Mouse (Mus musculus) cerebellum, adult 11 months (tissue): ENCODE measurements around the gene Ufsp2.

Source experiments
- DNase-seq: peaks from one replicate; pipeline ENCODE4 v3.0.0; 2022

Ufsp2 gene

DNA sequence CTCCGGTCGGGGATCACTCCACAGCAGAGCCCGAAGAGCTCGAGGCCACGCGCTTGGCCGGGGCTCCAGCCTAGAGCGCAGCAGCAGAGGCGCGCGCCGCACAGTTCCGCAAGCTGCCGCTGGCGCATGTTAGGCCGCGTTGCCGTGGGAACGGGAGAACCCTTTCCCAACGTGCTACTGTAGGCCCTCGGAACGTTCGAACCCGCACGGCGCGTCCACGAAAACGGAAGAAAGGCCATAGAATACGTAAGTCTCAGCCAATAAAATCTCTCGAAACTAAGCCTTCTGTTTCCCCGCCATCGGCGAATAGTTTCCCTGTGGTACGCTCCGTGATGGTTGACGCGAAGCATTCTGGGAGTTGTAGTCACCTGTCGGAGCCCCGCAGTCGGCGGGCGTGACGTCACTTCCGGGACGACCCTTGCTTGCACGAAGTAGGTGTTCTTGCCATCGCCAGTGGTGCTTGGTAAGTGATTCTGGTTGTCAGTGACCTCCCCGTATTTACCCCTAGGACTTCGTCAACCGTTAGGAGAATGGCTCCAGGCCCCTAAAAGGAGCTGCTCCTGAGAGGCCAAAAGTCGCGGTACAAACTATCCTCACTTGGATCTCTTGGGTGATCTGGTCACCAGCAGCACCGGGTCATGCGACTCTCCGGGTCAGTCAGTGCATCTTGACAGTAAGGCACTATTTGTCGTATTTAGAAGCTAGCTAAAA, at the start of gene Ufsp2, which contains the start of gene 1700029J07Rik:
Gene Ufsp2 (plus strand): TSS at position 403 of the 711 bp plus-strand sequence.
Gene 1700029J07Rik (minus strand): TSS at position 127 of the 711 bp plus-strand sequence.
- peak; percentile 98 for DNase-seq

DNA sequence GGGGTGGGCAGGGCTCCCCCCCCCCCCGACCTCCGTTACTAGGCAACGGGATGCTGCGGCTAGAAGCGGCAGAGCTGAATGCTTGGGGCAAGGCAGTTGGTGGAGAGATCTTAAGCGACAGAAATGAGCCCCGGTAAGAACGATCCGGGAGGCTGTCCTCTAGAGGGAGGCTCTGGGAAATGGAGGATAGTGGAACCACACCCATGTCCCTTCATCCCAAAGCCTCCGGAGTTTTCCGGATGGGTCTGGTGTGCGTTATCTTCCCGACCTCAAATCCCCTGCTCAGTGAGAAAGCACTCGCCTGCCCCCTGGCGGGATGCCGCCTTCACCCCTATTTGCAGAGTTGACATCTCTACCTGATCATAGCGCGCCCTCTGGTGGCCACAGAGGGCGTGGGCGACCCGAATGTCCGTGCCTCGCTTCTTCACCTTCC, 40.7 kb upstream of the Ufsp2 start, which contains the start of gene Ccdc110:
Gene Ccdc110 (plus strand): TSS at position 38 of the 433 bp plus-strand sequence.
- DNase-seq = peak; percentile 79

DNA sequence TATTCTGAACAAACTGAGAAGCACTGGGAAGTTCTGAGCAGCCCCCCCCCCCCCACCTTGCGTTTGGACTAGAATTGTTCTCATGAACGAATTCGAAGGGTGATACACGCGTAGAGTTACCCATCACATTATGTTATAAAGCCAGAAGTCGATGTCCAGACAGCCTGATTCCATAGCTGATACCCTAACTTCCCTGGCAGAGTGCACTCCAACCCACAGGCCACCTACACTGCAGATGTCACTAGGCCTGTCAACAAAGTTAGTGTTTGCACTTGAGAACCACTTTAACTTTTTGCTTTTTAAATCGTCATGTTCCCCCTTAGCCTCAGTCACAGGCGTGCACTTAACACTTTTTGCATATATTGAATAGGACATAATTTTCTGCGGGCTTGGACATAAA, 38.3 kb upstream of the Ufsp2 start:
- no peak for DNase-seq

DNA sequence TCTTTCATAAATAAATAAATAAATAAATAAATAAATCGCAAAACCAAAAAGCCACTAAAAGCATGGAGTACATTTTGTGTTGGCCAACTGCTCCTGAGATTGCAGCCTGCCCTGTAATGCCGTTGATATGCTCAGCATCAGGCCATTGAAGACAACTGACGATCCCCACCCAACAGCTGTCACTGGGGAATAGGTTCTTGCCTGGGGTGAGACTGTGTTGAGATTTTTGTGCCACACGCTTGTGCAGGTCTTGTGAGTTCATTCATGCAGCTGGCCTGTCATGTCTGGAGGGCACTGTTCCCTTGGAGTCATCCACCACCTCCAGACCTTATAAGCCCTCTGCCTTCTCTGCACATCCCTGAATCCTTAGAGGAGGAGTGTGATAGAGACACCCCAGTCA, 29.0 kb upstream of the Ufsp2 start:
- no peak for DNase-seq

DNA sequence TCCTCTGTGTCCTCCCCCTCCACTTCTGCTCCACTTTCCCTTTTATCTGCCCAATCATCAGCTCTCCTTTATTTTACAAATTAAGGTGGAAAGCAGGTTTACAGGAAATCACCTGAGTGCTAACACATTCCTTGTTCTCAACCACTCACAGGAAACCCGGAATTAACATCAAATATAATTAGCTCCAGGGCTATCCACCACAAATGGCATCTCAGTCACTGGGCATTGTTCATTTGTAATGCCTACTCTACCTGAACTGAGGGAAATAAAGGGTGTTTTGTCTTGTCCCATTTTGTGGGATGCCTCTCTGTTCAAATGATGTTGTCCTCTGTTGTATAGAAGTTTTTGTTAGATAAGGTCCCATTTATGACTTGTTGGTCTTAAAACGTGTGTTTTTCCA, 24.7 kb upstream of the Ufsp2 start:
- DNase-seq = no peak

DNA sequence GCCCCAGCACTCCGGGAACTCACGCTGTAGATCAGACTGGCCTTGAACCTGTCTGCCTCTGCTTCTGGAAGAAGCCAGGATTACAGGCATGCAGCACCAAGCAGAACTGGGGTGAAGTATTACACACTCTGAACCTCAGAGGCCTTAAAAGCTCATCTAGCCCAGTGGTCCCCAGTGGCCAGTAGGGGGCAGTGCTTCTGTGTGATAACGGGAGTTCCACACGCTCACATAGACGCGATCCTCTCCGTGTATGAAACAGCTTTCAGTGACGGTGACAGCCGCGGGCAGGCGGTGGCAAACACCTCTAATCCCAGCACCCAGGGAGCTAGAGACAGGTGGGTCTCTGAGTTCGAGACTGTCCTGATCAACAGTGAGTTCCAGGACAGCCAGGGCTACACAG, 4.4 kb upstream of the Ufsp2 start:
- no peak for DNase-seq

DNA sequence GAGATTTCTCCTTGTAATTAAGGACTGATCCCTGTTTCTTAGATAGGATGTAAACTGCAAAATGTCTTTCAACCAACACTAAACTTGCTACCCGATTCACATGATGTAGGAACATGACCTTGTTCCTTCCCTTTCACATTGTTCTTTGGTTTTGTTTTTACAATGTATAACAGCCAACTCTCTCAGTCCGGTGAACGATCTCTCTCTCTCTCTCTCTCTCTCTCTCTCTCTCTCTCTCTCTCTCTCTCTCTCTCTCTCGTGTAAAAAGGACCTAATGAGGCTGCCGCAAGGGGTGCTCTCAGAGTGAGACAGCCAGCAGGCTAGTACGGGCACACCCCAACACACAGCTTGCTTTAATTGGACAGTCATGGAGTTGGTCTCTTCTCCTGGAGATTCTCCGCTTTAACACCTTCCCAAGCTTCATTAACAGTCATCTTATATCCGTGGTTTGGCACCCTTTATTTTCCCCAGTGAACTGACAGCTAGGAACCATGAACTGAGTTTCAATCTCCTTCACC, 1.3 kb upstream of the Ufsp2 start:
- no peak for DNase-seq

DNA sequence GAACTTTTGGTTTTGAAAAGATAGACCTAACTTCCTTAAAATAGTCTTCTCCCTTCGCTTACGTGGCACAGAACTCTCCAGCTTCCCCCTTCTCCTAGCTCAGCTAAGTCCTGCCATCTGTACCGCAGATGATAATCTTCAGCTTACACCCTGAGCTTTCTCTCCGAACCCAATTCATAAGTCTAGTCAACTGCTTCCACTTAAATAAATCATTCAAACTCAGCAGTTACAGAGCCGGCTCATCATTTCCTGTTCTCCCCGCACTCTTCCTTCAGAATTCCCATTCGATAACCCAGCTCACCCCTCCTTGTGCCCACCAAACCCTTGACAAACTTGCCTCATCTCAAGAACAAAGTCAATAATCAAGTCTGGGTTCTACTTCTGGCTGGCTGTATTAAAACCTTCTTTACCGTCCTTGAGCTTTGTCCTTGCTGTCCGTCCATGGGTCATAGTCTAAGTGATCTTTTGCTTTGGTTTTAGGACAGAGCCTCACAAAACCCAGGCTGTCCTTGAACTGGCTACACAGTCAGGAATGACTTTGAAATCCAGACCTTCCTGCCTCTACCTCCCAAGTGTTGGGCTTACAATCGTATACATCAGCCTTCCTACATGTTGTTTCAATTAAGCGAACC, 625 bp downstream of the Ufsp2 start:
- DNase-seq = no peak

DNA sequence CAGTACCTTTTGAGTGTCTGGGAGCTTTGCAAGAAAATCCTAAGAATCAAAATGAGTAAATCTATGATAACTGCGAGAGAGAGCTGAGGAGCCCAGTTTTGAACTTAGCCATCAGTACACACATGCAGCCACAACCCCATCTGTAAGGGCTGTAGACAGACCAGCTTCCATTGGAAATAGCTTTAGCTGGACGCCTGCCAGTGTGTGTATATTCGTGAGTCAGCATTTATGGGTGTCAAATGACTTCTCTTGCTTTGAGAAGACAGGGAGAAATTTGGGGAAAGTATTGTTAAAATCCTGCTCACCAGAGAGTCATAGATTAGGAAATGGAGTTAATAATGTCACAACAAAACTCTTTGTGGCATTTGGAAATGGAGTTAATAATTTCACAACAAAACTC, 11.3 kb downstream of the Ufsp2 start:
- DNase-seq = no peak

DNA sequence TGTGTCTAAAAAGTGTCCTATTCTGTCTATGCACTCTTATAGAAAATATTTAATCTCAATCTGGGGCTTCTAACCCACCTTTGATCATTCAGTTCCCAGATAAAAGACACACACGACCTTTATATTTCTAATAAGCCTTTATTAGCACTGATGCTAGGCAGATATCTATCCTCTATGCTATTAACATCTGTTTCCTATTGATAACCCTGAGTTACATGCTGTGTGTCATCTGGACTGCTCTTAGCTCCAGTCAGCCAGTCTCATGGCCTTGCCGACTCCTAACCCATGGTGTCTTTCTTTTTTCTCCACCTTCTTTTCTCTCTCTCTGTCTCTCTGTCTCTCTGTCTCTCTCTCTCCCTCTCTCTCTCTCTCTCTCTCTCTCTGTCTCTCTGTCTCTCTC, 12.9 kb downstream of the Ufsp2 start:
- DNase-seq = no peak

DNA sequence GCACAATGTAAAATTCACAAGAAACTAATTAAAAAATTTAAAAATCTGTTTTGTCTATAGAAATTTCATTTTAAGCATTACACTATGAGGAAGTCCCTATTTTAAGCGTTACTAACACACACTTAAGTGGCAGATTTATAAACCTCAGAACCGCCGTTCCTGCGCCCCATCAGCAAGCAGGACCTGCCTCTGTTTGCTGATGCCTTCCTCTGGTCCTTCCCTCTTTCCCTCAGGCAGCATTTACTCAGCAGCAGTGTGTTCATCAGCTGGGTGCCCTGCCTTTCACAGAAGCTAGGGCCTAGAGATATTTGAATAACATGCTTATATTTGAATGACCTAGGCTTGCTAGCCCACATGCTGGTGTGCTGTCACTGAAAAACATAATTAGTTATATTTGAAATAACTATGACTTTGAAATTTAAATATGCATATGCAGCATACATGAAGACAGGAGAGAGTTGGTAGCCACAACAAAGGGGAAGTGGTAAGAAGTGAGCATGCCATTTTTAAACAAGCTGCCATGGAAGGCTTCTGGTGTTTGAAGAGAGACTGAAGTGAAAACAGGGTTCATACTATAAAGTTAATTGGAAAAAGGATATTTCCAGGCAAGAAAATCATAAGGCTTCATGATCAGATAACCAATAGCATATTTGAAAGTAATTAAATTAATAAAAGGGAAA, 15.4 kb downstream of the Ufsp2 start:
- DNase-seq = no peak

DNA sequence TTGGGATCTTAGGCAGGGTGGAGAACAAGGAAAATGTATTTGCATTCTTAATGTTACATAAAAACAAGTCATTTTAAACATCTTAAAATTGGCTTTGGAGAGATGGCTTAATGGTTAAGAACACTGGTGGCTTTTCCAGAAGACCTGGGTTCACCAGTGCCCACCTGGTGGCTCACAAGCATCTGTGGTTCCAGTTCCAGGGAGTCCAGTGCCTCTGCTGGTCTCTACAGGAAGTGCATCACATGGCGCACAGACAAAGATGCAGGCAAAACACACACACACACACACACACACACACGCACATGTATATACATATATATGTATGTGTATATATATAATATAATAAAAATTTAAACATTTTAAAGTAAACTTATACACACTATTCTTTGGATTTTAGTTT, 18.8 kb downstream of the Ufsp2 start:
- no peak for DNase-seq

DNA sequence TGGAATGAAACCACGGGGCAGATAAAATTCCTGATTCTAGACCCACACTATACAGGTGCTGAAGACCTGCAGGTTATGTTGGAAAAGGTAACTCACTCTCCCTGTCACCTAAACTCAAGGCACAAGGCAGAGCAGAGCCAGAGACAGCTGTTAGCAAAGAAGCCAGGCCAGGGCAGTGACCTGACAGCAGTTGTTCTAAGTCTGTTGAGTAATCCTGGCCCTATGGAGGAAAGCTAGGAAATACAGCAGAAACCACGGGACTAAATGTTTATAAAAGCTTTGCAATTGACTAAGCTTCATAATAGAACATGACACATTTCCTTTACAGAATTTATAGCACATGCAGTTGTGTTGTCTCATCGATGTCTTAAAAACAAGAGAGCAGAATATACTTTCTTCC, 20.2 kb downstream of the Ufsp2 start:
- no peak for DNase-seq

DNA sequence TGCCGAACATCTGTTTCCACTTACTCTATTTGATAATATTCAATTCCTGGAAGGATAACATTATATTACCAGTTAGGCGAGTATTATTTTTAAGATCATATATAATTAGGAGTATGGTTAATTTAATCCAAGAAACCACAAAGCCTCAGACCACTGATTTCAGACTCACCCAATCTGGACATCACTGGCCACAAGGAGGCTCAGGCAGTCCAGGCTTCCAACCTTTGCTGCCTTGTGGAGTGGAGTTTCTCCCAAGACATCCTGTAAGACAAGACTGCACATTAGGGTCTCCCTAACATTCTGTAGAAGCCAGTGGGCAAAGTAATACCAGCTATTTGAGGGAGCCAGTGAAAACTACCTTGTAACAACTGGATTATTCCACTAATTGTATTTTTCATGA, 22.9 kb downstream of the Ufsp2 start:
- no peak for DNase-seq

DNA sequence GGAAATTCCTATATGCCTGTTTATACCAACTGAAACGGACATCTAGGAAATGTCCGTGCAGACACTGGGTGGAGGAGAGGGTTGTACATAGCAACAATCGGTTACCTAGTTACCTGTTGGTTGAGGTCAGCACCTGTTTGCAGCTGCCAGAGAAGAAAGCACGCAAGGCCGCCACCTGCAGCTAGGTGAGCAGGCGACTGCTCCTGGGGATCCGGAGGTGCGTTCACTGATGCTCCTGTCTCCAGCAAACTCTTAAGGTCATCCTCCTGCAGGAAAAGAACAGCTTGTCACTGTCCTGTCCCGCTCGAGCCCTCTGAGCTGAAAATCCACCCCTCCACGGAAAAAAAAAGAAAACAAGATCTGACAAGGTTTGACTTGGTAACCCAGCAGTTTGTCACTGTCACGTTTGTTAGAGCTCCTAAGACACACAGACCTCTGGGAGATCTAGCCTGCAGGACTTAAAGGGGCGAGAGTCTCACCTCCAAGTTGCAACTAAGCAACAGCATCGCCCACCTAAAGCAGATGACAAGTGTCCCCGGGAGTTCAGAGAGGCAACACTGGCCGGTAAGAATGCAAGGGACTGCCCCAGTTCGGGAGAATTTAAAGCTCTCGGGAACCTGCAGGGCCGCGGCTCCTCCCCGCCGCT, 23.9 kb downstream of the Ufsp2 start, which contains the start of gene Lrp2bp:
Gene Lrp2bp (plus strand): TSS at position 166 of the 646 bp plus-strand sequence.
- DNase-seq = no peak

DNA sequence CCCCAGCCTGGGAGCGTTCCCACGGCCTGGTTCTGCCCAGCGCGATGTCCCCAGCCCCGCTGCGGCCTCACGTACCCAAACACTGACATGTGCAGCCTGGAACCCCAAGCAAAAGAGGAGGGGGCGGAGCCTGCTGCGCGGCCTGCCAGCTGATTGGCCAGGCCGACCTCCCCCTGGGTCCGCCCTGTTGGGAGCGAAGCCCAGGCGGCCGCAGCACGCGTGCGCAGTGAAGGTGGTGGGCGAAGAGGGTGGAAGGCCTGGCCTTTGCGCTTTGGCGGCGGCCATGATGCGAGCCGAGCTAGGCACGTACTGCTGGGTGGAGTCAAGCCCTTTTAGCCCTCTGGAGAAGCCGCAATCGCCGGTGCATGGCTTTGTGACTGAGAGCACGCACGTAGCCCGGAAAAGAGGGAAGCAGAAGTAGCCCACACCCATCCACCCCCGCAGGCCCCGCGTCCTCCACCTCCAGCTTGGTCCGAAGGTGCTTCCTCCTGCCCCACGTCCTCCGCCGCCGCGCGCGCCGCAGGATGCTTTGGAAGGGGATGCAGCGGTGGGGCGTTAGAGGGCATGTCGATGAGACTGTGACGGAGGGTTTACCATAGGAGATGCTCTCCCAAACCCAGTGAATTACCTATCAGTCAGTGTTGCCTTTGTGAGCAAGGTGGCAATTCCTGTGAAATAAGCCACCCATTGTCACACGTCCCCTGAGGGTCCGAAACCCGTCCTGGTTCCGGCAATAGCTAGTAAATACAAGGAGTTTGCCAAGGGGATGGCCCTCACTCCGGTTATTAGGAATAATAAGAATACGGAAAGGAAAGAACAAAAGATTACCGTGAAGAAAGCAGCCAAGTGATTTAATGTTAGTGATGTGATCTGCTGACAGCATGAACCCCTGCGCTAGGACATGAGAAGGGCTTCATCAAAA, 24.7 kb downstream of the Ufsp2 start:
- peak; percentile 100 for DNase-seq

DNA sequence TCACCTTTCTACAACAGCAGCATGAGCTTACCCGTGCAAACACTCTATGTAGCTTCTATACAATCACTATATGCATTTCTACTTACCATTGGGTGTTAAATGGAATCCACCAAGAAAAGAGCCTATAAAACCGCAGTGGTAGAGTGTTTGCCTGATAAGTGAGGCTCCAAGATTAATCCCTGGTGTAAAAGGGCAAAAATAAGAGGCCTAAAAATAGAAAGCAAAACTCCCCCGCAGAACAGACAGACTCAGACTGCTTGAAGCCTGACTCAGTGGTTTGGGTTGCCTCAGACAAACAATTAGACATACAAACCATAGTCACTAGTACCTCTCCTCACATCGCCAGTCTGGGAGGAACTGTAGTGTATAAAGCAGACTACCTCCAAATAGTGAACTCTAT, 30.3 kb downstream of the Ufsp2 start, which contains the start of gene Ankrd37:
Gene Ankrd37 (minus strand): TSS at position 112 of the 400 bp plus-strand sequence.
- no peak for DNase-seq

DNA sequence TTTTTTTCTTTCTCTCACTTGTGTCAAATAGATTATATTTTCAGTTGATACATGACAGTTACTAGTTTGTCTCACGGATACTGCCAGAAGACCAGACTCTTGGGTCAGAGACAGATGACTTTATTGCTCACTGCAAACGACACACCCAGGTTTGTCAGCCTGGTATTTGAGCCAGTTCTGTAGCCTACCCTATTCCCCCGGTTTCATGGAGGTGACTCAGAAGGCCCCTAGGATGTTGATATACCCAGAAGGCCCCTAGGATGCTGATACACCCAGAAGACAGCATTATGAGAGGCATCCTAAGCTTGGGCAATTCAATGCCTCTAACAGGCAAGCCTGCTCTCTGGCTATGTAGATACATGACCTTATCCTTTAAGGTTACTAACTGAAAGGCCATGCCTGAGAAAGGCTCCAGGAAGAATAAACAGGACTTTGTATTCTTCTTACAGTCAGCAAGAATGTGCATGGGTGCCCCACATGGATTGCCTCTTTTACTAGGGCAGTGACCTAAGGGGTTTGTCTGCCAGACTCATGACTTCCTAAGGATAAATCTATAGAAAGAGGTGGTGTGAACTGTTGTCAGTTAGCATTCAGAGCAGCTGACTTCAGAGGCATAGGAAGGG, 31.8 kb downstream of the Ufsp2 start:
- DNase-seq = no peak

DNA sequence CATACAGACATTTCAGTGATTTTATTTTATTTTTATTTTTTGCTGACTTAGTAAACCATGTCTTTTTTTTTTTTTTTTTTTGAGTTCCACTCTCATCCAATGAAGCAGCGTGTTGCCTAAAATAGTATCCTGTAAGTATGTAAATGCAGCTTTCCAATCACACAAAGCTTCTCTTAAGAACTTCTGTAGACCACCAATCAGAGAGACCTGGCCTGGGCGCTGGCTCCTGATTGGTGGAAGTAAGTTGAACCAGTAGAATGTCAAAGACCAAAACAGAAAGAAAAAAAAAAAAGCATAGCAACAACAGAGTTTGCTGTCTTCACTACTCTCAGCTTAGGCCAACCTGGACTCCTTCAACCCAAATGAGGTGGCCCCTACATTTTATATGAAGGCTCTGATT, 35.0 kb downstream of the Ufsp2 start:
- DNase-seq = no peak

DNA sequence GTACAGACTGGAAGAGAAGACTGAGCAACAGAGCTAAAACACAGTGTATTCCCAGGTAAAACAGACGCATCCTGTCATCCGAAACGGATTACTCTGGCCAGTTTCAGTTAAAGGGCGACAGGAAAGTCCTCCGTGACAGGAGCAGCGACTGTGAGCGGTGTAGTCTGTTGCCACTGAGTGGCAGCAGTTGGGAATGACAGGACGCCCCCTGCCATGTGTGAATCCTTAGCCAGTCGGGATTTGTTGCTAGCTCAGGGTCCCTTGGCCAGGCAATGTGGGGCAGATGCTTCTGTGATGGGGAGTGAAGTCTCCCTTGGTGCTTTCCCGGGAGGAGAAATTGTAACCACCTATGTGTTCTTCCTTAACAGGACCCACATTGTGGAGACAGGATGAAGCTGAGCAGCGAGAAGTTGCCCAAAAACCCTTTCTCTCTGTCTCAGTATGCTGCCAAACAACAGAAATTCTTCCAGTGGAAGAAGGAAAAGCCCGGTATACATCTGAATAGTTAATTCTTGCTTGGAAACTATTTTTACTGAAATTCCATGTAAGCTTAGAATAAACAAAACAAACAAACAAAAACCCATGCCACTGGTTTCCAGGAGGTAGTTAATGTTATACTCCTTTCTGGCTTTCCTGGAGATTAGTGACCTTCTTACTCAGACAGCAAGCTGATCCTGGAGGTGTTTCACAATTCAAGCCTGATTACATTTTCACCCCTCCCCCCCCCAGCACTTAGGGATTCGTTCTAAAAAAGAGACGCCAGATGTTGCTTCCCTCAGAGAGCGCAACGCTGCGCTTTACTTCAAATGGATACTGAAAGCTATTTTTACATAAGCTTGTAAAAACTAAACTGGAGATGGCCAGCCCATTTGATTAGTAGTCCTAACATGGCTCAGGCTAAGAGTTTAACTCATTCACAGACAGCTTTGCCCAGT, 35.7 kb downstream of the Ufsp2 start:
- no peak for DNase-seq
